Mouse (Mus musculus) lung, embryonic 15.5 days (tissue): ENCODE results near the gene Gm5155. TPM values are rescaled to one million over a fixed set of nuclear protein-coding genes. Genes with fewer than 3 reads are reported as not detected.
"Not testable (repeated sequence)": the region's sequence is repeated elsewhere in the genome, so short reads cannot be mapped to it uniquely, and the experiment has no call there.

Experiments
- ATAC-seq: fragments of 200-750 bp; cut with Nextera tagmentation; 2 replicates; pipeline ENCODE4 v1.8.0; 2017; ENCODE audit warnings: moderate number of reproducible peaks, borderline replicate concordance; ENCODE audit not compliant: low FRiP score, low TSS enrichment; ENCODE audit errors: extremely low read depth
- H3K27ac ChIP-seq: fragments of 300-500 bp; sonication (generic); 2 replicates; pipeline ENCODE4 v1.5.1; 2015; ENCODE audit warnings: moderate library complexity, mild to moderate bottlenecking, inconsistent platforms
- H3K27me3 ChIP-seq: fragments of 300-500 bp; sonication (generic); 2 replicates; pipeline ENCODE4 v1.6.1; 2015; ENCODE audit warnings: inconsistent platforms
- H3K36me3 ChIP-seq: fragments of 300-500 bp; sonication (generic); 2 replicates; pipeline ENCODE4 v1.6.1; 2015; ENCODE audit warnings: inconsistent platforms
- H3K4me1 ChIP-seq: fragments of 300-500 bp; sonication (generic); 2 replicates; pipeline ENCODE4 v1.6.1; 2015; ENCODE audit warnings: inconsistent platforms
- H3K4me2 ChIP-seq: fragments of 300-500 bp; sonication (generic); 2 replicates; pipeline ENCODE4 v1.6.1; 2015; ENCODE audit warnings: inconsistent platforms, mild to moderate bottlenecking, moderate library complexity
- H3K4me3 ChIP-seq: fragments of 300-500 bp; sonication (generic); 2 replicates; pipeline ENCODE4 v1.5.1; 2015; ENCODE audit warnings: mild to moderate bottlenecking, inconsistent platforms
- H3K9ac ChIP-seq: fragments of 300-500 bp; sonication (generic); 2 replicates; pipeline ENCODE4 v1.6.1; 2015; ENCODE audit warnings: inconsistent platforms
- H3K9me3 ChIP-seq: fragments of 300-500 bp; sonication (generic); 2 replicates; pipeline ENCODE4 v1.6.1; 2016; ENCODE audit warnings: inconsistent platforms
- WGBS: fragments of 180-500 bp; shearing (Covaris S2); methylation state at CpG from one replicate; pipeline ENCODE4 v1.1.7; 2015; 5-methylcytosine and 5-hydroxymethylcytosine counted together
- polyA plus RNA-seq: library from polyadenylated mRNA; unstranded; fragments of >200 nt; fragmentation: Nextera tagmentation; extraction: Ambion mirVana; gene quantifications from 2 replicates; pipeline ENCODE4 v1.2.1, GENCODE M21; 2015

Gm5155 gene
- polyA plus RNA-seq, result not detected in 2 replicates

- H3K4me1 ChIP-seq, result no peaks in the 10 kb centered on the region
- H3K4me3 ChIP-seq, result no peak within 1 kb of the TSS
- H3K27me3 ChIP-seq, result no peaks in the 10 kb centered on the region
- 62% methylated on average over 1 of the region's 1 CpGs for WGBS
- H3K36me3 ChIP-seq, result no peaks in the 10 kb centered on the region
- H3K27ac ChIP-seq, result no peak within 1 kb of the TSS
- no peaks in the 10 kb centered on the region; the same call in 1 of the 2 replicates for H3K9me3 ChIP-seq
- ATAC-seq, result no peak
- H3K4me2 ChIP-seq, result no peak within 1 kb of the TSS
- H3K9ac ChIP-seq, result no peak within 1 kb of the TSS
Observed at GRCm38 (mm10) chr7:17871467-17871866, at the start of gene Gm5155. Gm5155 (plus strand) TSS chr7:17871767.

GRCm38 (mm10) chr7:17870776-17871175, 791 bp upstream of the Gm5155 start:
- Histone ChIP-seq H3K4me1 (no peaks in the 10 kb centered on the region), H3K4me3 (no peak overlapping the region), H3K4me2 (no peak overlapping the region), H3K27ac (no peak overlapping the region), H3K9ac (no peak overlapping the region), H3K9me3 (no peaks in the 10 kb centered on the region; the same call in 1 of the 2 replicates), H3K36me3 (no peaks in the 10 kb centered on the region), H3K27me3 (no peaks in the 10 kb centered on the region)
- 93% methylated on average over 1 of the region's 1 CpGs for WGBS
- no peak for ATAC-seq

- not testable (repeated sequence) for H3K9ac ChIP-seq, H3K27ac ChIP-seq, H3K4me1 ChIP-seq, ATAC-seq, H3K27me3 ChIP-seq, H3K9me3 ChIP-seq, H3K4me3 ChIP-seq, H3K4me2 ChIP-seq, H3K36me3 ChIP-seq
- 67% methylated on average over 1 of the region's 1 CpGs for WGBS
Observed at GRCm38 (mm10) chr7:17895341-17895740, 23.8 kb downstream of the Gm5155 start.

- H3K27me3 ChIP-seq, result no peaks in the 10 kb centered on the region
- no peak overlapping the region for H3K27ac ChIP-seq
- H3K4me3 ChIP-seq, result no peak overlapping the region
- ATAC-seq, result no peak
- H3K9me3 ChIP-seq, result no peaks in the 10 kb centered on the region; the same call in 1 of the 2 replicates
- no peaks in the 10 kb centered on the region for H3K36me3 ChIP-seq
- 64% methylated on average over 6 of the region's 6 CpGs for WGBS
- H3K9ac ChIP-seq, result no peak overlapping the region
- no peaks in the 10 kb centered on the region for H3K4me1 ChIP-seq
- no peak overlapping the region for H3K4me2 ChIP-seq
Observed at GRCm38 (mm10) chr7:17903146-17903915, 31.8 kb downstream of the Gm5155 start.

Other genes starting within 250 kb of the Gm5155 start
- gene Ceacam5, start 158.5 kb upstream of the Gm5155 start, polyA plus RNA-seq, result not detected in 2 replicates
- not detected in 2 replicates for gene Ceacam14, start 59.1 kb upstream of the Gm5155 start, polyA plus RNA-seq
- gene Ceacam11, start 100.4 kb downstream of the Gm5155 start, polyA plus RNA-seq, result not detected in 2 replicates
- not detected in 2 replicates for gene Ceacam13, start 138.1 kb downstream of the Gm5155 start, polyA plus RNA-seq
- not detected in 2 replicates for gene Ceacam12, start 194.2 kb downstream of the Gm5155 start, polyA plus RNA-seq